Mouse (Mus musculus) gastrocnemius, postnatal 14 days (tissue): Measurements from ENCODE around the gene Fzd10. TPM values are rescaled to one million over a fixed set of nuclear protein-coding genes. Genes with fewer than 3 reads are reported as not detected.

ENCODE experiments used
- DNase-seq: peaks from one replicate; pipeline ENCODE4 v3.0.0; 2021; ENCODE audit warnings: mixed read lengths
- intact Hi-C: fragments of 180-260 bp; cut with DNase I; formaldehyde crosslinking; loops from one replicate; pipeline ENCODE4 v1.15.1; 2025; ENCODE audit warnings: low total_unique reads
- long read RNA-seq, 2 experiments: library from polyadenylated mRNA; stranded (forward); transcript quantifications; one replicate each; pipeline ENCODE4 v2.0.0; 2021
- total RNA-seq, 2 experiments: library from RNA; stranded (reverse); gene quantifications; 2 replicates each; pipeline ENCODE4 v1.2.3; 2021

The Fzd10 gene
- 1 to 10 TPM; 3.7 to 8.9 TPM for total RNA-seq
- long read RNA-seq, experiment 1, partial matches to known transcripts: 0 of 3 reads
- long read RNA-seq, experiment 1, other reads (novel, unspliced or antisense): 0 of 3 reads
- long read RNA-seq, experiment 2, transcript Fzd10-201 (1 exons, 3,250 nt): major isoform, 5 of 5 reads
- long read RNA-seq, experiment 2, partial matches to known transcripts: 0 of 5 reads
- long read RNA-seq, experiment 2, other reads (novel, unspliced or antisense): 0 of 5 reads

DNA sequence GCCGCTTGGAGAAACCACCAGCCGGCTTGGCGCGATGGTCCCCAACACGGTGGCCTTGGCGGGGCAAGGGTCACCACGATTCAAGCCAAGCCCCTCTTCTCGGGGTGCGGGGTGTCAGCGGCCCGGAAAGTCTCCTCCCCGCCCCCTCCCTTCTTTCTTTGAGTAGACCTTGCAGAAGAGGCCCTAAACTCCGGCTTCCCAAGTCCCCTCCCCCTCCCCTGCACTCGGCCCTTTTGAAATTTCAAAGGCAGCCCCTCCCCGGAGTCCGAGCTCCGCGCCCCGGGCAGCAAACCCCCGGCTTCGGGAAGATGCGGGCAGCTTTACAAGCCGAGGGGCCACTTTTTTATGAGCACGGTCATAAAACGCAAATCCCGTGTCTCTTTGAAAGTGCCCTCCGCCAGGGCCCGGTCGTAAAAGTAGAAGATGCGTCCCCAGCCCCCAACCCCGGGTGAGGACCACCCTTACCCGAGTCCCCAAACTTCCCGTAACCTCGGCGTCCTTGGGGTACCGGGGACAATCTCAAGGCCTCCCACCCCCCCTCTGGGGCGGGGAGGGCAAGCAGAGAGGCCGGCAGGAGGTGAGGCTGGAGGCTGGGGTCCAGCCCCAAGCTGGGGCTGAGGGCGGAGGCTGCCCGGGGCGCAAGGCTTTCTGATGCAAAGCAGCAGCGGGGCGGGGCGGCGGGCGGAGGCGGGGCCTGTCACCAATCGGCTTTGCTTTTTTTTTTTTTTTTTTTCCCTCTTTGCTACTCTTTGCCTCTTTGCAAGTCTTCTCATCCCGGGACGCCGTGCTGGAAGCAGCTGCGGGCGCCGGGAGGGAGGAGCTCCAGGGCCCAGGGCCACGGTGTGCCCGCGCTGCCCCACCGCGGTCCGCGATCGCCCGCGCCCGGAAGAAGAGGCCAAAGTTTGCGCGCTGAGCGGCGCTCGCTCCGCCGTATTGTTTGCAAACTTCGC, at the start of gene Fzd10:
Fzd10 (plus strand) TSS at position 773 of the 950 bp plus-strand sequence.
- DNase-seq: peak; percentile 46

DNA sequence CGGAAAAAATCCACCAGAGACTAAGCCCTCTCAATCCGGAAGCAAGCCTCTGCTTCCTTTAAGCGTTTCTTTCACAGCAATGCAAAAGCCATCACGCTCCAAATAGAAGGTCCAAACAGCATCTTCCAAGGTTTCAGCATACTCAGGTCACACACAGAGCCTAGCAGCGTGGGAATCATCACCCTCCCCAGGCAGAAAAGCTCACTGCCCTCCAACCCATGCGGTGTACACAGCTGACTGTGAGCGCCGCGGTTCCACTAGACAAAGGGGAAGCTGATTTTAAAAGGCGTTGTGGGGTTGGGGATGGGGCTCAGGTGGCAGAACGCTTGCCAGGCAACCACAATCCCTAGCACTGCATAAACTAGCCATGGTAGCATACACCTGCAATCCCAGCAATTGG, 49.2 kb upstream of the Fzd10 start:
- intact Hi-C loops: no loop called here

More for the DNA sequence above, at the start of gene Fzd10:
- intact Hi-C loops: no loop called here

DNA sequence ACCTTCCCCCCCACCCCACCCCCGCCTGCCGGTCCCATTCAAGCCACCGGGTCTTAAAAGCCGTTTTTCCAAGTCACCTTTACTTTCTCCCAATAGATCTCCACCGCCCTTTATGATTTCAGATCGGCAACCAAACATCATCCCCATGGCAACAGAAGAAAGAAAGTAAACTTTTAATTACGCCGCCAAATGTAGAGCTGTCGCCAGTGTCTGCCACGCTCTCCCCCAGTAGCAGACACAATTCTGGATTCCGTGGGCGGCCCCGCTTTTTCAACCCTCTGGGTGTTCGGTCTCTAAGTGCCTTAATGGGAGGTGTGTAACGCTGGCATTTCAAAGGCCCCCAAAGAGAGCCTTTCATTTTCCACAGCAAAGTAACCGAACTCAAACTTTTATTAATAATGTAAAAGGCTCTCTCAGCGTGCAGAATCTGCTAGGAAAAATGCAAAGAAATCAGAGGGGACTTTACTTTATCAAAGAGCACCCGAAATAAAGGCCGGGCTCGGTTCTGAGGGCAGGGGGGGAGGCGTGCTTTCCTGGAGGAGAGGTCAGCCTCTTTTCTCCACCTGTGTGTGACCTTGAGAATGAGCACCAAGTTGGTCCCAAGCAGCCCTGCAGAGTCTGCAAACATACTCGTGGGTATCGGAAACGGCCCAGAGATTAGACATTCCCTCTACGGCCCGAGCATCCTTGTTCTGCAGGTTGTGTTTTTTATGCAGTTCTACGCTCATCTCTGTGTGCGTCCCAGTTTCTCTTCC, 48.3 kb upstream of the Fzd10 start:
- intact Hi-C loops: no loop called here
- no peak for DNase-seq

More for the DNA sequence above, 49.2 kb upstream of the Fzd10 start:
- DNase-seq: no peak

DNA sequence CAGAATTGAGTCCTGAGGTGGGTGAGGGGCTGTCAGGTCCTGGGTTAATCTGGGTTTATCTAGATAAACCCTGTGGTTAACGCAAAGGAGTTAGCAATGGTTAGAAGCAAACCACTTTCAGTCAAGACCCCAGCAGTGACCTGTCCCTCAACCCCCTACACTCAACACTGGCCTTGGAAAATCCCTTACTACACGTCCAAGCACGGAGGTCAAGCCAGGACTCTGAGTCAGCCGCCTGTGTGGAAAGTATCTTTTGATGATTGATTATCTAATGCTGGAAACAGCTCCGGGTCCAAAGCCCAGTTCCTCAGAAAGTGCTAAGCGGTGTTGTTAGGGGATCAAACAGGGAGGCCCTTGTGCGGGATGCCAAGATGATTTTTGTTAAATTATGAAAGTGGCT, 42.5 kb upstream of the Fzd10 start:
- intact Hi-C loops: no loop called here
- peak; percentile 28 for DNase-seq

DNA sequence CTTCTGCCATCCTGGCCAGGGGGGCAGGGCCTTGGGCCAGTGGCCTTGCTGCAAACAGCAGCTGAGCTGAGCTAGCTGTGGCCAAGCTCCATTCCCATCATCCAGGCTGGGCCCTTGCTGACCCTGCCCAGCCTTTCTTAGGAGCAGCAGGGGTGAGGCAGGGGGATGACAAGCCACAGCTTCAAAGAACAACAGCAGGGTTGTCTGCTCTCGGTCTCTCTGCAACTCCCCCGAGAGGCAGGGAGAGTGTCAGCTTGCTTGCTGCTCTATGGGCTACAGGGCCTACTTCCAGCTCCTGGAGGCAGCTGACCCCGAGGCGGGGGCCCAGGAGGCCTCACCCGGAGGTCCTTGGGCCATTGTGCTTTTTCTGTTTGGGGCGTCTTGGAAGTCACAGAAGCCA, 33.3 kb upstream of the Fzd10 start:
- no peak for DNase-seq
- intact Hi-C loops: no loop called here

DNA sequence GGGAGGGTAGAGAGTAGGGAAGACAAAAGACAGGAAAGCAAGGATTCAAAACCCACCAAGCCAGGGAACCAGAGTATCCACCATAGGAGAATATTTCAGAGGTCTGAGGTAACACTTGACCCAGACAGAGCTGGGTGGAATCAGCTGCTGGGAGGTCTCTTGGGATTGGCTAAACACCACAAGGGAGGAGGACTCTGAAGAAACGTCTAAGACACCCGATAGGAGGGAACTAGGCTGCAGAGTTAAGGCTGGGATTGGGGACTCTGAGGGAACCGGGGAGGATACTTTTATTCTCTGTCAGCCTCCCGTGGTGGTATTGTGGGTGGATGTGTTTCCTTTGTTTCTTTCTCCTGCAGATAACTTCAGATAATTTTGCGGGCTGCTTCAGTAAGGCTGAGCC, 31.7 kb upstream of the Fzd10 start:
- no peak for DNase-seq
- intact Hi-C loops: no loop called here

DNA sequence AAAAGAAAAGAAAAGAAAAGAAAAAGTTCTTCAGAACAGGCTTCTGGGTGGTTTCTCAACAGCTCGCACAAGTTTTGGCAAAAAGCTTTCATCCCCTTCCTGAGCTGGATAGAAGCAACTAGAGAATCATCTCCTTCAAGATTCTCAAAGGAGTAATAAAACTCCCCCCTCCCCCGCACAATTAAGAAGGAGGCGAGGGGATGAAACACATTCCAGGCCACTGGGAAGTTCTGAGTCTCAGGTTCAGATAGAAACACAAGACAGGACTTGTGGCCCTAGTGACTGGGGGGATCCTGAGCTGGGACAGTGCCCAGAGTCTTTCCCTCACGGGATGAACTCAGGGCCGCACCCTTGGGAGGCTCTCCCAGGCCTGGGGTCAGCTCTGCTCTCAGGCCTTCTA, 30.6 kb upstream of the Fzd10 start:
- intact Hi-C loops: no loop called here
- DNase-seq: no peak

DNA sequence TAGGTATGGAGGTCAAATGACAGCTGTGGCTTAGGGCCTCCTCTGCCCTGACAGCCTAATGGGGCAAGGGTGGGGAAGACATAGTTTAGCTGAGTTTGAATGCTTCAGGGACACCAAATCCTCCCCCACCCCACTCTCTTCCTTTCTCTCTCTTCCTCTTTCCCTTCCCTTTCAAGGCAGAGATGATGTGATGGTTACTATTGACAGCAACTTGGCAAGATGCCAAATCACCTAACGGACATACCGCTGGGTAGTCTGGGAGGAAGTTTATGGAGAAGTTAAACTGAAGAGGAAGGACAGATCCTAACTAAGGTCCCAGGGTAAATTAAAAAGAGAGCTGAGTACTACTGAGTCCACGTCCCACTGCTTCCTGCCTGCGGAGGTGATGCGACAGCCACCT, 29.8 kb upstream of the Fzd10 start:
- intact Hi-C loops: no loop called here
- DNase-seq: no peak

DNA sequence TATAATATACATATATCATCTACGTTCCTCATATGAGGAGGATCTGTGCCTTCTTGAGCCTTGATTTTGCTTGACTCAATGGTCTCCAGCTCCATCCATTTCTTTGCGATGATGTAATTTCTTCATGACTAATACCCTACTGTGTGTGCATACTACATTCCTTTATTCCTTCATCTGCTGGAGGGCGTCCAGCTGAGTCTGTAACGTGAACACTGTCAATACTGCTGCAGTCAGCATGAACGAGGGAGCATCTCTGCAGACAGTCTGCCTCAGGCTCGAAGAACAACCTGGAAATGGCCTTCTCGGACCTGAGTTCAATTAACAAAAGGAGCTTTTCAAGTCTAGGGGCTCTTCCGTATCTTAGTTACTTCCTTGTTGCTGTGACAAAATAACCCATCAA, 28.9 kb upstream of the Fzd10 start:
- DNase-seq: no peak
- intact Hi-C loops: no loop called here

DNA sequence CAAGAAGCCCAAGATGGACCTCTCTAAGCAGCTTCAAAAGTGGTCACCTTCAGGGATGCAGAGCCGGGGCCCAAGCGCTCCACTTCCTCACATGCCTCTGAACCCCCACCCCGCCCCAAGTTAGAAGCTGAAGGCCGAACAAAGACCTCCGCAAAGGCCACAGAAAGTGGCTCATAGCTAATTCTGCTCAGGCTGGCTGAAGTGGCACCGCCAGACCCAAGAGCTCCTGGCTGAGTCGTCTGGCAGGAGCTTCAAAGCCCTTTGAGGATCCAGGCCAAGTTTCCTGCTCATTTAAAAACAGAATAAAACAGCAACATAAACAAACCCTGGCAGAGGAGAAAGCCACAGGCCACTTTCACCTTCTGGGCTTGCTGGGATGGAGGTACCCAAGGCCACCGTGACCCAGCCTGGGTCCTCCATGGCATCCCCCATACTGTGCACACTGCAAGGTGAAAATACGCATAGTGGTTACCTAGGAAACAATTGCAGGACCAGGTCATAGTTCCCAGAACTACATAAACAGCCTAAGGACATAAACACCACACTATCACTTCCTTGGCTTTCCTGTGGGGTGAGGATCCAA, 24.6 kb upstream of the Fzd10 start:
- no peak for DNase-seq
- intact Hi-C loops: no loop called here

DNA sequence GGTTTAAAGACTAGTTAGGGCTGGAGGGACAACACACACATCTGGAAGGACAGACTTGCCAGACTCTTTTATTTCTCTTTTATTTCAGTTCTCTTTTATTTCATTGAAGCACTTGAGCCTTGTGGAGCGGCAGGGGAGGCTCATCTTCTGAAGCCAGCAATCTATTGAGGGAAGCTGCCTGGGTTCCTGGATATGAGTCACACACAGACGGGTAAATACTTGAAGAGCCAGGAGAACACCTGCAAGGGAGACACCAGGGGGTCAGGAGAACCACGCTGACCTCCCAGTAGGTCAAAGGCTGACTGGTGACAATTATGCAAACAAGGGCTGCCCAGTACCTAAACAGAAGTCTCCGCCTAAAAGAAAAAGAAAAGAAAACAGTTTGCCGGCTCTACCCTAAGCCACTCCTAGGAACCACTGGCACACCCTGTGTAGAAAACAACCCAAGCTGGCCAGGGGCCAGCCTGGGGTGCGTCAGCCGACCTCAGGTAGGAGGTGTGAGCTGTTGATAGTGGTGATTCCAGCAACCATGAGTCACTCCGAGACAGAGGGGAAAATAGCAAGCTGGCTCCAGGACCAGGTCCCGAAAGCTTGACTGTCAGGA, 21.5 kb upstream of the Fzd10 start:
- intact Hi-C loops: no loop called here
- no peak for DNase-seq

DNA sequence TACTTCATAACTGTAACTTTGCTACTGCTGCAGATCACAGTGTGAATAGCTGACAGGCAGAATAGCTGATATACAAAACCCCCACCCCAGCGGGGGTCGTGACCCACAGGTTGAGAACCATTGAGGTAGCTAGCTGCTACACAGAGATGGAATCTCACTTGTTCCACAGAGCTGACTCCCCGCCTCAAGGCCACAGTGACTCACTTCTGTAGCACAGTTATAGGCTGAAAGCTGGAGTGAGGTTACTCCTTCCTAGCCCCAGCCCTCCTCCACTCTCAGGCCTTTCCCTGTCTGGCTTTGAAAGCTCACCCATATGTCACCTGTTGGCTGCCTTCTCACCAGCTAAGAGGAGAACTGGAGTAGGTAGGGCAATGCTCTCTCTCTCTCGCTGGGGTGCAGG, 19.7 kb upstream of the Fzd10 start:
- DNase-seq: no peak
- intact Hi-C loops: no loop called here

DNA sequence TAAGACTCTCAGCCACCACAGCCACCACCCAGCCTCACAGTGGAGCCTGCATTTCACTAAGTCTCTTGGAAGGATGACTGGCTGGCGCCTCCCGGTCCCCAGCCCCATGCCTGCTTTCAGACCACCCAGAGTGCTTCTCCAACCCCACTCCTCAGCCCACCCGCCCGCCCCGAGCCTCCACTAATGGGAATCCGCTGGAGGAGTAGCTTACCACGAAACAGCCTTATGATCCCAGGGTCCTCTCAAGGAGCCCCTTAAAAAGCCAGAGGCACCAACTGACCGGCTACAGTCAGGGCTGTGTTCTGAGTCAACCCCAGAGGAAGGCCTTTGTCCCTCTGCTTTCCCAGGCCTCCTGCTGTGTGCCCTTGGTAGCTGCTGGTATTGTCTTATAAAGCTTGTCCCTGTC, 19.1 kb upstream of the Fzd10 start:
- intact Hi-C loops: no loop called here
- no peak for DNase-seq

DNA sequence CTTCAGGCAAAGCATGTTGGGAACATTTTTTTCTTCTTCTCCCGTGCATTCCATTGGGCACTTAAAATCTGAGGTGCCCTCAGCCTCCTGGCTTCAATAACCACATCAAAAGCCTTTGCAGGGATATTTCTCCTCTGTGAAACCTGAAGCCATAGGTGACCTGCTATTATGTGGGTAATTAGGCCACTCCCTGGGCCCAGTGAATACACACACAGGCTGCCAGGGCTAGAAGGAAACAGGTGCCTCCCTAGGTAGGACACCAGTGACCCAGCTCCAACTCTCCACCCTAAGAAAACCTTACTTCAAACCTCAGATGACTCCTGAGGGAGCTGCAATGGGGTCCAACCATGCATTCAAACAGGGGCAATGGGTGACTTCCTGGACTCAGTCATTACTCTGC, 11.4 kb upstream of the Fzd10 start:
- DNase-seq: no peak
- intact Hi-C loops: no loop called here

DNA sequence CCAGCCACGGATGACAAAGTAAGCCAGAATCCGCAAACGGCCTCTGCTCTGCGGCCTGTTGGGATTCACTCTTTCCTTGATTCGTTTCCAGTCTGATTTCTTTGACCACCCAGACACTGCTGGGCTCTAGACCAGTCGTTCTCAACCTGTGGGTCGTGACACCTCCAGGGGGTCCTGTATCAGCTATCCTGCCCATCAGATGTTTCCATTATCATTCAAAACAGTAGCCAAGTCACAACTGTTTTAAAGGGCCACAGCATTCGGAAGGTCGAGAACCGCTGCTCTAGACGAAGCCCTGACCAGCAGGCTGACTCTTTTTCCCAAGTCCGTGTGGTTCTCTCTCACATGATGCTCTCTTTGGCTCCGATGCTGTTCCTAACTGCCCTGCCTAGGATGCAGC, 7.2 kb upstream of the Fzd10 start:
- intact Hi-C loops: no loop called here
- DNase-seq: no peak

DNA sequence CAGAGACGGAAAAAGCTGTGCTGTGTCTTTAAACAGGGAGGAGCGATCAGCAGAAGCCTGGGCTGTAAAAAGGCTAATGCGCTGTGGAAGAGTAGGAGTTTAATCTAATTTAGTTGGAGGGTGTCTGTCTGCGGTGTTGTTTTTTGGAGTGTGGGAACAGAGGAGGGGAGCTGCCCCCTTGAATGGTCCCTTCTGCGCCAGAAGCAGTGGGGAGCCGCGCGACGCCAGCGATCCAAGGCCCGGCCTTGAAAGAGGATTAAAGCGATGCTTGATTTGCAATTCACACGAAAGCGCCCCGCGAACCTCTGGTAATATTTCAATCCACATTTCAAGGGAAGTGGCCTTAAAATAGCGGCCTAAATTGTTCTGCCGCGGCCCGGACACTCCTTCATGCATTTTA, 3.8 kb upstream of the Fzd10 start:
- intact Hi-C loops: no loop called here
- no peak for DNase-seq

DNA sequence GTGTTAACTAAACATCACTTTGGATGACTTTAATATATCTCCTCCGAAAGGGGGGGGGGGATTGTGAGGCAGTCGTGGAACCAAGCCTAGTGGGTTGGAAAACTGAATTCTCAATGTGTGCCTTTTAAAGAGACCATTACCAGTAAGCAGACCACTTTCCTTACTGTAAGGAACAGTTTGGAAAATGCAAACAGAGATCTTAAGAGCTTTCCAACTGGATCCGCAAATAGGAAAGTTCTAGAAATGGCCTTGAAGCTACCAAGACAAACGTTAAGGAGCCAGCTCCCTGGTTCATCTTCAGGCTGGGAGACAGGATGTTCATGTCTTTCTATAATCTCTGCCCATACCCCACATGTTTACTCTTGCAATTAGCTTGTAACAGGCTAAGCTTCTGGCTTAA, 3.3 kb upstream of the Fzd10 start:
- intact Hi-C loops: no loop called here
- no peak for DNase-seq

DNA sequence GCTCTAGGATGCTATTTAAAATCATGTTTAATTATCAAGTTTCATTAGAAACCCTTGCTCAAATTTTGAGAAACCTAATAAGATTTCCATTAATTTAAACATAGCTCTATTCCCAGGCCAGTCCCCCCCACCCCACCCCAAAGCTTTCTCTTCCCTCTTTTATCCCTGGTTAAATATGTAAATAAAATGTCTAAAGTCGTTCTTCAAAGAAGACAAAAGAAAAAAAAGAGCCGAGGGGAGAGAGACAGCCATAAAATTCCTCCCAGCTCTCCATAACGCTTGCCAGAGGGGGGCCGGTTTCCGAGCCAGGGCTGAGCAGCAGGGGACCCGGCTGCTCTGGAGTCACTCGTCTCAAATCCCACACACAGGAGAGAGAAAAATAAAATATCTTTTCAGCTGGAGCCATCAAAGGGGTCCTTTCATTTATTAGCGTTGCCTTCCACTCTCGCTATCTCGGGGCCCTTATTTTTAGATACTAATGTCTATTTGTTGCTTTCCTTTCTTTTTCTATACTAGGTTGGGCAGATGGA, 2.4 kb upstream of the Fzd10 start:
- DNase-seq: no peak
- intact Hi-C loops: no loop called here

DNA sequence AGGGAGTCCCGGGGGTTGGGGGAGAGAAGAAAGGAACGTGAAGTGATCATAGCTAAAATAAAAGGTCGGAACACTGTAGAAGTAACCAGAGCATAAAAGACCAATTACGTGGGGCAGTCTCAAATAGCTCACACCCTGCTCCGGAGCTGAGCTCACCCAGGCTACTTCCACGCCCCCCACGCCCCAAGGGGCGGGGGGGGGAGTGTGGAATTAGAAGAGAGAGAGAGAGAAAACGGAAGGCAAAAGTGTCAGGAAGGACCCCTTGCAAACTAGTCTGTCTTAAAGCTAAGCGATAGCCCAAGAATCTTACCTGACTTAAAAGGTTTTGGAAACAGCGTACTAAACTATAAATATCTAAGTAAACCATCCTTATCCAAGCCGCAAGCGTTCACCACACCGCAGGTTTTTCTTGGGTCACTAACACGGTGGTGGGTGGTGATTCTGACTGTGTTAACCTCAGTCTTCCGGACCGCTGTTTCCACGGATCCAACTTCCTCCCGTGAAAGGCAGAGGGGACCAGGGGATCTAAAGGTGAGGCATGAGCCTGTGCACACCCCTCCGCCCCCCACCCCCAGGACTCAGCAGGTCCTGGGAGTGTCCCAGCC, 1.8 kb upstream of the Fzd10 start:
- intact Hi-C loops: no loop called here
- no peak for DNase-seq
